Mouse (Mus musculus) C2C12 (cell line): ENCODE data around the gene Gm49601.

ENCODE experiments used
- CEBPB ChIP-seq: IDR thresholded peaks from one replicate; pipeline ENCODE4 v1.6.1; 2011; ENCODE audit warnings: low read depth, mild to moderate bottlenecking, control low read depth, moderate library complexity
- MAX ChIP-seq: IDR thresholded peaks from one replicate; pipeline ENCODE4 v1.6.1; 2011; ENCODE audit warnings: mild to moderate bottlenecking, control low read depth

GRCm38 (mm10) chr16:18618297-18618696, 7.9 kb downstream of the Gm49601 start:
- TF ChIP-seq MAX (no peak), CEBPB (no peak)
